Mouse (Mus musculus): Measurements from ENCODE around the gene Pnpla7. TPM values are rescaled to one million over a fixed set of nuclear protein-coding genes. Genes with fewer than 3 reads are reported as not detected.

The Pnpla7 gene
- polyA plus RNA-seq, 1 experiment: 3.8 TPM

GRCm38 (mm10) chr2:25080076-25080475 is 104.2 kb downstream of the Pnpla7 start, which contains the start of gene Entpd8:
Entpd8 (plus strand) TSS chr2:25080304.
- H3K79me2 ChIP-seq (ENCODE audit: control insufficient read depth, insufficient read depth): no peaks in the 10 kb centered on the region
- no peak within 1 kb of the TSS for H3K4me3 ChIP-seq (ENCODE audit: insufficient read depth, poor library complexity, severe bottlenecking)
- H3ac ChIP-seq (ENCODE audit: control insufficient read depth, insufficient read length, low read depth): no peak within 1 kb of the TSS
- H3K79me3 ChIP-seq (ENCODE audit: low read depth): no peaks in the 10 kb centered on the region
- TF ChIP-seq FOSL1 (IDR thresholded peaks at IDR 0.05; ENCODE audit: insufficient read depth, low read length, poor library complexity, severe bottlenecking) (no peak), USF1 (IDR thresholded peaks at IDR 0.05; ENCODE audit: low read depth) (no peak), CEBPB (IDR thresholded peaks at IDR 0.05; ENCODE audit: low read depth) (no peak), MYOD1 (IDR thresholded peaks at IDR 0.05; ENCODE audit: control insufficient read depth, insufficient read length, low read depth) (no peak), CTCF (IDR thresholded peaks at IDR 0.05; ENCODE audit: control insufficient read depth, insufficient read depth, insufficient read length) (no peak), MYOG (IDR thresholded peaks at IDR 0.05; ENCODE audit: control insufficient read depth, extremely low read depth, insufficient read length) (no peak), MAX (IDR thresholded peaks at IDR 0.05) (no peak)
- no peaks in the 10 kb centered on the region for H3K36me3 ChIP-seq (ENCODE audit: control insufficient read depth, insufficient read depth)
- H3K27me3 ChIP-seq (ENCODE audit: control insufficient read depth, insufficient read depth, insufficient read length): peaks cover 61% of the 10 kb centered on the region

- Histone ChIP-seq H3K36me3 (ENCODE audit: control insufficient read depth, insufficient read depth) (no peaks in the 10 kb centered on the region), H3K27me3 (ENCODE audit: control insufficient read depth, insufficient read depth, insufficient read length) (peaks cover 71% of the 10 kb centered on the region), H3K4me3 (ENCODE audit: insufficient read depth, poor library complexity, severe bottlenecking) (no peak overlapping the region), H3K79me3 (ENCODE audit: low read depth) (no peaks in the 10 kb centered on the region), H3ac (ENCODE audit: control insufficient read depth, insufficient read length, low read depth) (no peak overlapping the region), H3K79me2 (ENCODE audit: control insufficient read depth, insufficient read depth) (no peaks in the 10 kb centered on the region)
- TF ChIP-seq MAX (IDR thresholded peaks at IDR 0.05) (no peak), MYOD1 (IDR thresholded peaks at IDR 0.05; ENCODE audit: control insufficient read depth, insufficient read length, low read depth) (no peak), CEBPB (IDR thresholded peaks at IDR 0.05; ENCODE audit: low read depth) (no peak), USF1 (IDR thresholded peaks at IDR 0.05; ENCODE audit: low read depth) (no peak), FOSL1 (IDR thresholded peaks at IDR 0.05; ENCODE audit: insufficient read depth, low read length, poor library complexity, severe bottlenecking) (no peak), CTCF (IDR thresholded peaks at IDR 0.05; ENCODE audit: control insufficient read depth, insufficient read depth, insufficient read length) (no peak), MYOG (IDR thresholded peaks at IDR 0.05; ENCODE audit: control insufficient read depth, extremely low read depth, insufficient read length) (no peak)
Observed at GRCm38 (mm10) chr2:25083697-25084096, 107.9 kb downstream of the Pnpla7 start.

GRCm38 (mm10) chr2:25085571-25085970 is 109.7 kb downstream of the Pnpla7 start:
- Histone ChIP-seq H3K79me3 (ENCODE audit: low read depth) (no peaks in the 10 kb centered on the region), H3K79me2 (ENCODE audit: control insufficient read depth, insufficient read depth) (no peaks in the 10 kb centered on the region), H3ac (ENCODE audit: control insufficient read depth, insufficient read length, low read depth) (no peak overlapping the region), H3K4me3 (ENCODE audit: insufficient read depth, poor library complexity, severe bottlenecking) (no peak overlapping the region), H3K27me3 (ENCODE audit: control insufficient read depth, insufficient read depth, insufficient read length) (peaks cover 60% of the 10 kb centered on the region), H3K36me3 (ENCODE audit: control insufficient read depth, insufficient read depth) (no peaks in the 10 kb centered on the region)
- TF ChIP-seq MAX (IDR thresholded peaks at IDR 0.05) (no peak), USF1 (IDR thresholded peaks at IDR 0.05; ENCODE audit: low read depth) (no peak), MYOD1 (IDR thresholded peaks at IDR 0.05; ENCODE audit: control insufficient read depth, insufficient read length, low read depth) (no peak), CTCF (IDR thresholded peaks at IDR 0.05; ENCODE audit: control insufficient read depth, insufficient read depth, insufficient read length) (no peak), FOSL1 (IDR thresholded peaks at IDR 0.05; ENCODE audit: insufficient read depth, low read length, poor library complexity, severe bottlenecking) (no peak), MYOG (IDR thresholded peaks at IDR 0.05; ENCODE audit: control insufficient read depth, extremely low read depth, insufficient read length) (no peak), CEBPB (IDR thresholded peaks at IDR 0.05; ENCODE audit: low read depth) (no peak)

GRCm38 (mm10) chr2:25087842-25088241 is 112.0 kb downstream of the Pnpla7 start:
- TF ChIP-seq MYOD1 (IDR thresholded peaks at IDR 0.05; ENCODE audit: control insufficient read depth, insufficient read length, low read depth): no peak
- TF ChIP-seq FOSL1 (IDR thresholded peaks at IDR 0.05; ENCODE audit: insufficient read depth, low read length, poor library complexity, severe bottlenecking): no peak
- TF ChIP-seq MAX (IDR thresholded peaks at IDR 0.05): no peak
- TF ChIP-seq CEBPB (IDR thresholded peaks at IDR 0.05; ENCODE audit: low read depth): no peak
- no peak for TF ChIP-seq CTCF (IDR thresholded peaks at IDR 0.05; ENCODE audit: control insufficient read depth, insufficient read depth, insufficient read length)
- TF ChIP-seq USF1 (IDR thresholded peaks at IDR 0.05; ENCODE audit: low read depth): no peak
- no peak for TF ChIP-seq MYOG (IDR thresholded peaks at IDR 0.05; ENCODE audit: control insufficient read depth, extremely low read depth, insufficient read length)
- Histone ChIP-seq H3K27me3 (ENCODE audit: control insufficient read depth, insufficient read depth, insufficient read length) (peaks cover 37% of the 10 kb centered on the region), H3K79me2 (ENCODE audit: control insufficient read depth, insufficient read depth) (no peaks in the 10 kb centered on the region), H3ac (ENCODE audit: control insufficient read depth, insufficient read length, low read depth) (no peak overlapping the region), H3K79me3 (ENCODE audit: low read depth) (no peaks in the 10 kb centered on the region), H3K4me3 (ENCODE audit: insufficient read depth, poor library complexity, severe bottlenecking) (no peak overlapping the region), H3K36me3 (ENCODE audit: control insufficient read depth, insufficient read depth) (no peaks in the 10 kb centered on the region)

GRCm38 (mm10) chr2:25088636-25089035 is 112.8 kb downstream of the Pnpla7 start:
- no peak for TF ChIP-seq MYOG (IDR thresholded peaks at IDR 0.05; ENCODE audit: control insufficient read depth, extremely low read depth, insufficient read length)
- peaks cover 33% of the 10 kb centered on the region for H3K27me3 ChIP-seq (ENCODE audit: control insufficient read depth, insufficient read depth, insufficient read length)

GRCm38 (mm10) chr2:25094785-25095108 is 118.9 kb downstream of the Pnpla7 start:
- TF ChIP-seq USF1 (IDR thresholded peaks at IDR 0.05; ENCODE audit: low read depth) (no peak), MYOG (IDR thresholded peaks at IDR 0.05; ENCODE audit: control insufficient read depth, extremely low read depth, insufficient read length) (no peak), MYOD1 (IDR thresholded peaks at IDR 0.05; ENCODE audit: control insufficient read depth, insufficient read length, low read depth) (no peak), FOSL1 (IDR thresholded peaks at IDR 0.05; ENCODE audit: insufficient read depth, low read length, poor library complexity, severe bottlenecking) (no peak), MAX (IDR thresholded peaks at IDR 0.05) (no peak)
- Histone ChIP-seq H3K4me3 (ENCODE audit: insufficient read depth, poor library complexity, severe bottlenecking) (no peak overlapping the region), H3K36me3 (ENCODE audit: control insufficient read depth, insufficient read depth) (no peaks in the 10 kb centered on the region), H3K79me2 (ENCODE audit: control insufficient read depth, insufficient read depth) (no peaks in the 10 kb centered on the region), H3K79me3 (ENCODE audit: low read depth) (no peaks in the 10 kb centered on the region), H3ac (ENCODE audit: control insufficient read depth, insufficient read length, low read depth) (no peak overlapping the region), H3K27me3 (ENCODE audit: control insufficient read depth, insufficient read depth, insufficient read length) (peaks cover 33% of the 10 kb centered on the region)

More at GRCm38 (mm10) chr2:25088636-25089035, 112.8 kb downstream of the Pnpla7 start:
- H3K79me2 ChIP-seq (ENCODE audit: control insufficient read depth, insufficient read depth): no peaks in the 10 kb centered on the region
- H3K4me3 ChIP-seq (ENCODE audit: insufficient read depth, poor library complexity, severe bottlenecking): no peak overlapping the region
- no peak overlapping the region for H3ac ChIP-seq (ENCODE audit: control insufficient read depth, insufficient read length, low read depth)
- no peaks in the 10 kb centered on the region for H3K36me3 ChIP-seq (ENCODE audit: control insufficient read depth, insufficient read depth)
- H3K79me3 ChIP-seq (ENCODE audit: low read depth): no peaks in the 10 kb centered on the region
